Mouse (Mus musculus): ENCODE data around the gene Dennd6b.

GRCm38 (mm10) chr15:89173024-89173905 lies 23.0 kb downstream of the Dennd6b start:
- TF ChIP-seq CTCF (IDR thresholded peaks at IDR 0.05; ENCODE audit: extremely low read depth, insufficient read depth, low read length) (no peak), POLR2A (IDR thresholded peaks at IDR 0.05; ENCODE audit: extremely low read depth, insufficient read depth, low read length) (no peak)
